Mouse (Mus musculus) liver, embryonic 11.5 days (tissue): ENCODE measurements around the gene Tram2. TPM values are rescaled to one million over a fixed set of nuclear protein-coding genes. Genes with fewer than 3 reads are reported as not detected.

Source experiments
- ATAC-seq: fragments of 200-750 bp; cut with Nextera tagmentation; replicated peaks from 2 replicates; pipeline ENCODE4 v1.8.0; 2017; ENCODE audit warnings: moderate number of reproducible peaks, mild to moderate bottlenecking, moderate TSS enrichment, moderate library complexity; ENCODE audit not compliant: low FRiP score
- DNase-seq: peaks from one replicate; pipeline ENCODE4 v3.0.0-alpha.2; 2017; ENCODE audit warnings: low spot score
- H3K27ac ChIP-seq: fragments of 300-500 bp; sonication (generic); 2 replicates; pipeline ENCODE4 v1.5.1; 2014; ENCODE audit warnings: mild to moderate bottlenecking, low read depth, low read length, control low read depth
- H3K27me3 ChIP-seq: fragments of 300-500 bp; sonication (generic); replicated peaks from 2 replicates; pipeline ENCODE4 v1.6.1; 2014; ENCODE audit warnings: low read length, mixed read lengths; ENCODE audit not compliant: control insufficient read depth, insufficient read depth
- H3K36me3 ChIP-seq: fragments of 300-500 bp; sonication (generic); 2 replicates; pipeline ENCODE4 v1.6.1; 2014; ENCODE audit warnings: mild to moderate bottlenecking, low read length, moderate library complexity, mixed read lengths; ENCODE audit not compliant: control insufficient read depth, insufficient read depth
- H3K4me1 ChIP-seq: fragments of 300-500 bp; sonication (generic); replicated peaks from 2 replicates; pipeline ENCODE4 v1.6.1; 2014; ENCODE audit warnings: low read length, mixed read lengths; ENCODE audit not compliant: control insufficient read depth, insufficient read depth
- H3K4me2 ChIP-seq: fragments of 300-500 bp; sonication (generic); 2 replicates; pipeline ENCODE4 v1.6.1; 2014; ENCODE audit warnings: mild to moderate bottlenecking, control low read depth, moderate library complexity
- H3K4me3 ChIP-seq: fragments of 300-500 bp; sonication (generic); 2 replicates; pipeline ENCODE4 v1.5.1; 2014; ENCODE audit warnings: low read depth, low read length, control low read depth
- H3K9ac ChIP-seq: fragments of 300-500 bp; sonication (generic); 2 replicates; pipeline ENCODE4 v1.6.1; 2014; ENCODE audit warnings: low read depth, low read length, control low read depth
- H3K9me3 ChIP-seq: fragments of 300-500 bp; sonication (generic); 2 replicates; pipeline ENCODE4 v1.6.1; 2016; ENCODE audit warnings: low read length, inconsistent platforms, mixed read lengths; ENCODE audit not compliant: control insufficient read depth
- WGBS: fragments of 180-500 bp; shearing (Covaris S2); extraction: QIAGEN DNeasy Blood & Tissue Kit; methylation state at CpG from one replicate; pipeline ENCODE4 v1.1.7; 2014; 5-methylcytosine and 5-hydroxymethylcytosine counted together
- polyA plus RNA-seq: library from polyadenylated mRNA; unstranded; fragments of >200 nt; fragmentation: Nextera tagmentation; extraction: Ambion mirVana; gene quantifications from 2 replicates; pipeline ENCODE4 v1.2.1, GENCODE M21; 2014

Tram2 gene
- polyA plus RNA-seq, 1 experiment from 2014 or later = 3.9 TPM

DNA sequence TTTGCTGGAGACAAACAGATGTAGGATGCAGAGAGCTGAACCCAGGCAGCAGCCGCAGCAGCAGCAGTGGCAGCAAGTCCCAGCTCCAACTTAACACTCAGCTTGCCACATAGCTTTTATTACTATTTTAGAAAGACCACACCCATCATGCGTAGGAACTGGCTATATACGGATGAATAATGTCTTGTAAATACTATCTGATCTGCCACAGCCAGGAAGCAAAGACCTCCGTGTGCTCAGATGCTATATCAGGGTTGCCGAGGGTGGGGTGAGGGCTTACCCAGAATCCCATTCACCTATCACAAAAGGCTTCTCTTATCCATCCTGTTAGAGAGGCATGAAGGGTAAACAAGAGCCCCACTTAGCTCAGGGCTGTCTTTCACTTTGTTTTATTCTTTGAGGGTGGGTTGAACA lies 26.9 kb downstream of the Tram2 start:
- Histone ChIP-seq H3K27me3 (no peaks in the 10 kb centered on the region), H3K36me3 (no peaks in the 10 kb centered on the region), H3K4me2 (no peak overlapping the region), H3K27ac (no peak overlapping the region), H3K4me3 (no peak overlapping the region), H3K9ac (no peak overlapping the region), H3K9me3 (no peaks in the 10 kb centered on the region), H3K4me1 (peaks cover 18% of the 10 kb centered on the region)
- 31% methylated on average over 5 of the region's 5 CpGs for WGBS
- ATAC-seq (peak; percentile 60), DNase-seq (no peak)

- peaks cover 18% of the 10 kb centered on the region for H3K4me1 ChIP-seq
- H3K27ac ChIP-seq = no peak overlapping the region
- no peak overlapping the region for H3K4me2 ChIP-seq
- no peak for ATAC-seq
- H3K27me3 ChIP-seq = no peaks in the 10 kb centered on the region
- no peaks in the 10 kb centered on the region for H3K9me3 ChIP-seq
- no peak overlapping the region for H3K4me3 ChIP-seq
- H3K9ac ChIP-seq = no peak overlapping the region
- DNase-seq = no peak
- WGBS = 67% methylated on average over 5 of the region's 5 CpGs
- H3K36me3 ChIP-seq = no peaks in the 10 kb centered on the region
Measured at GRCm38 (mm10) chr1:21049005-21049404, 30.0 kb downstream of the Tram2 start.

- Histone ChIP-seq H3K9ac (no peak overlapping the region), H3K27me3 (no peaks in the 10 kb centered on the region), H3K36me3 (no peaks in the 10 kb centered on the region), H3K27ac (no peak overlapping the region), H3K9me3 (no peaks in the 10 kb centered on the region), H3K4me1 (peaks cover 18% of the 10 kb centered on the region), H3K4me3 (no peak overlapping the region), H3K4me2 (no peak overlapping the region)
- 47% methylated on average over 8 of the region's 8 CpGs for WGBS
- peak; percentile 60 for ATAC-seq
- DNase-seq = no peak
Measured at GRCm38 (mm10) chr1:21048402-21048801, 30.6 kb downstream of the Tram2 start.

GRCm38 (mm10) chr1:21042461-21042860 lies 36.6 kb downstream of the Tram2 start:
- 88% methylated on average over 7 of the region's 7 CpGs for WGBS
- no peak for DNase-seq
- no peak overlapping the region for H3K4me2 ChIP-seq
- no peak overlapping the region for H3K9ac ChIP-seq
- no peak overlapping the region for H3K4me3 ChIP-seq
- no peak for ATAC-seq
- H3K27me3 ChIP-seq = no peaks in the 10 kb centered on the region
- no peaks in the 10 kb centered on the region for H3K36me3 ChIP-seq
- no peaks in the 10 kb centered on the region for H3K4me1 ChIP-seq
- H3K27ac ChIP-seq = no peak overlapping the region
- H3K9me3 ChIP-seq = no peaks in the 10 kb centered on the region

DNA sequence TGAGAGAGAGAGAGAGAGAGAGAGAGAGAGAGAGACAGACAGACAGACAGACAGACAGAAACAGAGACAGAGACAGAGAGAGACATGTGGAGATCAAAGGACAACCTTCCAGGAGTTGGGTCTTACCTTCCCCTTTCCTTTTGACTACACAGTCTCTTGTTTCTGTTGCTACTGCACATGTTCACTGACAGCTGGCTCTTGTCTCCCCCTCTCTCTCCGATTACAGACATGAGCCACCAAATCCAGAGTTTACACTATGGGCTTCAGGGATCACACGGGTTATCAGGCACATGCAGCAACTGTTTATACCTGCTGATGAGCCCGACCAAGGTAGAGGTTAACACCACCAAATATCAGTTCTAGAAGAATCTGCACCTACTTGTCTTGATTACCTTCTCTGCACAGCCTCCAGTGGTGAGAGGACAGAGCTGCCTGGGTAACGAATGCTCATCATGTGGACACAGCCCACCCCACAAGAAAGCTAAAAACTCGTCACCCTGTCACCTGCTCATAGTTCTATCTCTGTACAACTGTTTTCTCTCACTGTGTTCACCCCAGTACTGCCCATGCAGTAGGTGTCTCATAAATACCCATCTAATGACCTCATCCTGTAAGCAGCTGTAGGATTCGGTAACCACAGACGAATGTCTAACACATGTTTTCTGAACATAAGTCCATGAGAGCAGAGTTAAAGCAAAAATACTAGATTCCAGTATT lies 38.3 kb downstream of the Tram2 start:
- DNase-seq (no peak), ATAC-seq (no peak)
- H3K4me1 ChIP-seq = no peaks in the 10 kb centered on the region
- H3K9me3 ChIP-seq = no peaks in the 10 kb centered on the region
- no peak overlapping the region for H3K4me2 ChIP-seq
- no peaks in the 10 kb centered on the region for H3K27me3 ChIP-seq
- H3K27ac ChIP-seq = no peak overlapping the region
- no peaks in the 10 kb centered on the region for H3K36me3 ChIP-seq
- H3K4me3 ChIP-seq = no peak overlapping the region
- no peak overlapping the region for H3K9ac ChIP-seq
- WGBS = 56% methylated on average over 7 of the region's 7 CpGs

GRCm38 (mm10) chr1:21040173-21040572 lies 38.9 kb downstream of the Tram2 start:
- 84% methylated on average over 7 of the region's 7 CpGs for WGBS
- Histone ChIP-seq H3K4me2 (no peak overlapping the region), H3K9me3 (no peaks in the 10 kb centered on the region), H3K27me3 (no peaks in the 10 kb centered on the region), H3K27ac (no peak overlapping the region), H3K4me1 (no peaks in the 10 kb centered on the region), H3K9ac (no peak overlapping the region), H3K4me3 (no peak overlapping the region), H3K36me3 (no peaks in the 10 kb centered on the region)
- ATAC-seq = no peak
- DNase-seq = no peak

DNA sequence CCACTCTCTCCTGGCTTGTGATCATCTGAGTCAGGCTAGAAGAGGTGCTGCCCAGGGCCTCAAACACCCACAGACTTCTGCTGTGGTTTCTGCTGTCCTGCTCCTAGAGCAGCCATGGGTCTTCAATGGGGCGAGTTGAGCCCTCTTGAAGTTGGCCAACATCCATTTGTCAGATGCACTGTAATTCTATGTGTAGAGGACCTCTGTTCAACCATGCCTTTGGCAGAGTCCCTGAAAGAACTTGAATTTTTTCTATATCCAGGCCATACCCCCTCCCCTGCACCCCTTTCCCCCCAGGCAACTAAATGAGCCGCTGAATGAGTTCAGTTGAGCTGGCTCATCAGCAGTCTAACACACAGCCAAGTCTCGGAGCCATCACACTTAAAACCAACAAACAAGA lies 39.5 kb downstream of the Tram2 start:
- no peak overlapping the region for H3K4me3 ChIP-seq
- WGBS = 85% methylated on average over 3 of the region's 3 CpGs
- no peaks in the 10 kb centered on the region for H3K4me1 ChIP-seq
- no peak for ATAC-seq
- H3K9me3 ChIP-seq = no peaks in the 10 kb centered on the region
- H3K4me2 ChIP-seq = no peak overlapping the region
- no peak overlapping the region for H3K27ac ChIP-seq
- H3K27me3 ChIP-seq = no peaks in the 10 kb centered on the region
- no peak for DNase-seq
- H3K9ac ChIP-seq = no peak overlapping the region
- no peaks in the 10 kb centered on the region for H3K36me3 ChIP-seq

DNA sequence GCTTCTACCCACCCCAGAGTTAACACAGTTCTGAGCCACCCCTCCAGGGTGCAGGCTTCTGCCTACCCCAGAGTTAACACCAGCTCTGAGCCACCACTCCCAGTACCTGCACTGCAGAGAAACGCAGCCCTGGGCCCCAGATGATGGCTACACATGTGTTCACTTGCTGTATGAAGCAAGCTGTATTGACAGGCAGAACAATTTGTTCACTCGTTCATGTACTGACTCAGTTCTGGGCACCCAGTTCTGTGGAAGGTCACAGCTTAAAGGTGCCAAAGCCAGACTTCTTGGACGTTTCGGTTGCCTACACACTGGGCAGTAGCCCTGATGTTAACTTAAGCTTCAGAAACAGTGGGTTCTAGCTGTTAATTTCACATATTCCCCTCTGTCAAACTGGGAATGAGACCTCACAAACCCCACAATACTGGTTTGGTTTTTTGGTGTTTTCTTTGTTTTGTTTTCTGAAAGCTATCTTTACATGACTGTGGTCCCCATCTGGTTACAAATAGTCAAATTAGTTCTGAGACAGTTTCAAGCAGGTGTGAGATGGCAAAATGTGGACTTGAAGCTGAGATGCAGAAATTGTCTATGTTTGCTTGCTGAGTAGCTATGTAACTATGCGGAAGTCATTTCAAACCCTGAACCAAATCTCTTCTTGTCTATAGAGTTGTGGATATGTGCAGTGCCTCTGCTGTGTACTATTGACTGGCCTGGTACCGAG lies 41.0 kb downstream of the Tram2 start:
- H3K36me3 ChIP-seq = no peaks in the 10 kb centered on the region
- H3K9ac ChIP-seq = no peak overlapping the region
- no peak overlapping the region for H3K27ac ChIP-seq
- H3K27me3 ChIP-seq = no peaks in the 10 kb centered on the region
- no peak overlapping the region for H3K4me2 ChIP-seq
- DNase-seq (no peak), ATAC-seq (no peak)
- no peak overlapping the region for H3K4me3 ChIP-seq
- H3K4me1 ChIP-seq = no peaks in the 10 kb centered on the region
- no peaks in the 10 kb centered on the region for H3K9me3 ChIP-seq
- WGBS = 74% methylated on average over 6 of the region's 6 CpGs

- Histone ChIP-seq H3K4me3 (no peak overlapping the region), H3K27me3 (no peaks in the 10 kb centered on the region), H3K36me3 (no peaks in the 10 kb centered on the region), H3K9me3 (no peaks in the 10 kb centered on the region), H3K9ac (no peak overlapping the region), H3K4me2 (no peak overlapping the region), H3K27ac (no peak overlapping the region), H3K4me1 (no peaks in the 10 kb centered on the region)
- WGBS = 61% methylated on average over 6 of the region's 6 CpGs
- DNase-seq = no peak
- no peak for ATAC-seq
Measured at GRCm38 (mm10) chr1:21035878-21036277, 43.2 kb downstream of the Tram2 start.
